In the genomic region with DNA sequence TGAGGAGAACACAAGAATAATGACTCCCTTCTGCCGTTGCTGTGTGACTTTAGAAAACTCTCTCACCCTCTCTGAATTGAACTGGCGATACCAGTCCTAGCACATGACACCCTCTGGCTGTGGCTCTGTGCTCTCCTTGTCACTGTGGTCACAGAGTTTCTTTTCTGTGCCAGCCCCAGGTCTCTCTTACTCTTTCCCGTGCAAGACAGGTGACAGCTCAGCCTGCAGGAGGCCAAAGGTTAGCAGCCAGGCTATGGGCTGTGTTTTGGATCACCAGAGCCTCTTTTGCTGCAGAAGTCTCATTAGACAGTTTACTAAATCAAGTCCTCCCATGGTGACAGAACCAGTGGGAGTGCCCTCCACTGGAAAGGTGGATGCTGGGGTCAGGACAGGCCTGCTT, we compare ENCODE assay signal across 10 mouse cellular contexts.
DNase-seq lines count a peak whose midpoint lies in the region; ATAC-seq and TF ChIP-seq lines count a peak whose summit lies in the region.
"Had no signal": no experiment of that assay in that cellular context is flagged by ENCODE, and none has a peak within 500 bp of the region (broad histone marks: within the 10 kb centered on the region; RNA-seq: fewer than 3 reads in every experiment).

No protein-coding gene starts in this region.

- no peak for DNase-seq in hindbrain, embryonic 10.5 days (ENCODE audit: low spot score)
- DNase-seq in MEL (ENCODE audit: low read depth, low spot score), result no peak
- DNase-seq in forebrain, embryonic 14.5 days (ENCODE audit: low spot score), result no peak
- no peak for DNase-seq in liver, embryonic 14.5 days (ENCODE audit: low read depth in 3 of 3, low spot score in 3 of 3)
- no peak for DNase-seq in right cerebral cortex, postnatal 14 days
- DNase-seq in B cell, adult 2 months, result no peak
- DNase-seq in adrenal gland, adult 2 months, result no peak
- DNase-seq: thymus, postnatal 14 days had no signal

- H3K9ac ChIP-seq in hindbrain, embryonic 16.5 days (ENCODE audit: low read depth, low read length), result no peak overlapping the region
- no peak overlapping the region for H3K9ac ChIP-seq in MEL (ENCODE audit: control insufficient read depth, low read depth, low read length, poor library complexity, severe bottlenecking)
- no peak overlapping the region; the same call in 1 of the 2 replicates for H3K9ac ChIP-seq in forebrain, embryonic 14.5 days (ENCODE audit: low read length)
- peak overlapping the region; percentile 80 for H3K9ac ChIP-seq in liver, embryonic 14.5 days (replicated peaks)

- no peak for TF ChIP-seq EP300 in MEL (IDR thresholded peaks at IDR 0.05; ENCODE audit: low read depth in 1 of 2, low read length in 2 of 2)
- no peak for TF ChIP-seq EP300 in liver, embryonic 14.5 days (IDR thresholded peaks at IDR 0.05; ENCODE audit: low read depth)

- H3K79me2 ChIP-seq in MEL (ENCODE audit: control insufficient read depth, insufficient read depth, low read length, poor library complexity), result peaks cover 31% of the 10 kb centered on the region

- 68% methylated on average over 3 of the region's 3 CpGs for WGBS in hindbrain, embryonic 10.5 days
- WGBS in hindbrain, embryonic 16.5 days, result 74% methylated on average over 3 of the region's 3 CpGs
- 81% methylated on average over 3 of the region's 3 CpGs for WGBS in forebrain, embryonic 14.5 days
- WGBS in liver, embryonic 14.5 days (ENCODE audit: insufficient replicate concordance), result 54% methylated on average over 3 of the region's 3 CpGs

- H3K36me3 ChIP-seq in hindbrain, embryonic 10.5 days, result no peaks in the 10 kb centered on the region
- no peaks in the 10 kb centered on the region for H3K36me3 ChIP-seq in hindbrain, embryonic 16.5 days (ENCODE audit: control insufficient read depth, insufficient read depth, low read length)
- H3K36me3 ChIP-seq in MEL (ENCODE audit: control insufficient read depth in 1 of 2, insufficient read depth in 2 of 2, low read length in 2 of 2), result peaks cover 0 to 57% of the 10 kb centered on the region in 2 experiments; a peak in 2 of 4 replicates
- H3K36me3 ChIP-seq in forebrain, embryonic 14.5 days (ENCODE audit: control insufficient read depth, insufficient read depth, low read length), result no peaks in the 10 kb centered on the region
- H3K36me3 ChIP-seq in liver, embryonic 14.5 days (replicated peaks; ENCODE audit: control insufficient read depth, insufficient read depth, low read depth), result no peaks in the 10 kb centered on the region

- peak overlapping the region; percentile 87 for H3K27ac ChIP-seq in hindbrain, embryonic 10.5 days
- no peak overlapping the region for H3K27ac ChIP-seq in hindbrain, embryonic 16.5 days (ENCODE audit: low read depth, low read length)
- peak overlapping the region; percentile 90 for H3K27ac ChIP-seq in MEL (ENCODE audit: control insufficient read depth, low read depth, low read length)
- peak overlapping the region; percentile 65; the same call in 1 of the 2 replicates for H3K27ac ChIP-seq in forebrain, embryonic 14.5 days (ENCODE audit: low read depth, low read length)
- H3K27ac ChIP-seq in liver, embryonic 14.5 days, result peak overlapping the region; percentile 97
- H3K27ac ChIP-seq: left cerebral cortex, adult 2 months had no signal

- ATAC-seq in hindbrain, embryonic 16.5 days, result no peak
- ATAC-seq in forebrain, embryonic 14.5 days, result no peak
- no peak for ATAC-seq in liver, embryonic 14.5 days (ENCODE audit: insufficient read depth)

- H3K4me3 ChIP-seq in hindbrain, embryonic 10.5 days, result no peak overlapping the region
- H3K4me3 ChIP-seq in hindbrain, embryonic 16.5 days (ENCODE audit: low read length), result no peak overlapping the region
- H3K4me3 ChIP-seq in MEL (ENCODE audit: control insufficient read depth in 1 of 2, insufficient read depth in 1 of 2, low read depth in 2 of 2, low read length in 2 of 2), result no peak overlapping the region
- no peak overlapping the region for H3K4me3 ChIP-seq in forebrain, embryonic 14.5 days (ENCODE audit: low read depth, low read length)
- no peak overlapping the region for H3K4me3 ChIP-seq in liver, embryonic 14.5 days (ENCODE audit: insufficient read depth in 1 of 2, low read depth in 2 of 2, low read length in 2 of 2)
- H3K4me3 ChIP-seq: left cerebral cortex, adult 2 months had no signal

- no peak for TF ChIP-seq RAD21 in MEL (IDR thresholded peaks at IDR 0.05; ENCODE audit: low read depth, low read length)

- H3K27me3 ChIP-seq in hindbrain, embryonic 10.5 days (ENCODE audit: insufficient read depth, poor library complexity, severe bottlenecking), result peaks cover 20% of the 10 kb centered on the region
- H3K27me3 ChIP-seq in hindbrain, embryonic 16.5 days (replicated peaks; ENCODE audit: control insufficient read depth, insufficient read depth, low read length), result 0 out of 2 replicates have a peak, but pooled peaks cover 4% of the 10 kb centered on the region
- no peaks in the 10 kb centered on the region for H3K27me3 ChIP-seq in MEL (ENCODE audit: control insufficient read depth in 1 of 2, insufficient read depth in 2 of 2, low read length in 2 of 2)
- H3K27me3 ChIP-seq in forebrain, embryonic 14.5 days (replicated peaks; ENCODE audit: control insufficient read depth, insufficient read depth, low read length), result no peaks in the 10 kb centered on the region
- no peaks in the 10 kb centered on the region for H3K27me3 ChIP-seq in liver, embryonic 14.5 days (ENCODE audit: control insufficient read depth, insufficient read depth, low read length)

- peaks cover 99% of the 10 kb centered on the region for H3K4me1 ChIP-seq in hindbrain, embryonic 10.5 days (replicated peaks)
- peaks cover 32% of the 10 kb centered on the region for H3K4me1 ChIP-seq in hindbrain, embryonic 16.5 days (ENCODE audit: control insufficient read depth, insufficient read depth, low read depth, low read length)
- peaks cover 34 to 84% of the 10 kb centered on the region in 2 experiments for H3K4me1 ChIP-seq in MEL (ENCODE audit: control insufficient read depth in 1 of 2, insufficient read depth in 2 of 2, low read length in 2 of 2)
- H3K4me1 ChIP-seq in forebrain, embryonic 14.5 days (ENCODE audit: control insufficient read depth, insufficient read depth, low read length), result peaks cover 48% of the 10 kb centered on the region
- H3K4me1 ChIP-seq in liver, embryonic 14.5 days (replicated peaks; ENCODE audit: control insufficient read depth in 2 of 2, insufficient read depth in 2 of 2, low read length in 1 of 2), result peaks cover 92 to 93% of the 10 kb centered on the region in 2 experiments

- no peak for TF ChIP-seq CTCF in MEL (IDR thresholded peaks at IDR 0.05 in 2 of 3, conservative IDR thresholded peaks at IDR 0.05 in 1 of 3; ENCODE audit: control insufficient read depth in 1 of 3, insufficient read depth in 1 of 3, low read depth in 2 of 3, low read length in 3 of 3, poor library complexity in 1 of 3, severe bottlenecking in 1 of 3)
- 0 out of 2 replicates have a peak, but pooled peaks have one; percentile 13 for TF ChIP-seq CTCF in liver, embryonic 14.5 days (IDR thresholded peaks at IDR 0.05; ENCODE audit: low read depth)

- no peaks in the 10 kb centered on the region for H3K9me3 ChIP-seq in hindbrain, embryonic 10.5 days
- H3K9me3 ChIP-seq in hindbrain, embryonic 16.5 days (ENCODE audit: control insufficient read depth, low read length), result no peaks in the 10 kb centered on the region
- no peaks in the 10 kb centered on the region for H3K9me3 ChIP-seq in MEL (replicated peaks; ENCODE audit: insufficient read depth, low read length)
- no peaks in the 10 kb centered on the region for H3K9me3 ChIP-seq in forebrain, embryonic 14.5 days (replicated peaks; ENCODE audit: control insufficient read depth, low read length)
- no peaks in the 10 kb centered on the region for H3K9me3 ChIP-seq in liver, embryonic 14.5 days (ENCODE audit: control insufficient read depth, low read length)

- TF ChIP-seq POLR2A in MEL (IDR thresholded peaks at IDR 0.05; ENCODE audit: control insufficient read depth in 1 of 2, insufficient read depth in 1 of 2, low read depth in 1 of 2, low read length in 2 of 2, poor library complexity in 1 of 2), result no peak

- no peak overlapping the region for H3K4me2 ChIP-seq in hindbrain, embryonic 16.5 days (ENCODE audit: low read length)
- H3K4me2 ChIP-seq in forebrain, embryonic 14.5 days (ENCODE audit: low read length), result no peak overlapping the region
- no peak overlapping the region for H3K4me2 ChIP-seq in liver, embryonic 14.5 days (ENCODE audit: low read depth)

TF ChIP-seq in MEL, 35 proteins besides CTCF, POLR2A, EP300 and RAD21:
- TF ChIP-seq TAL1 (IDR thresholded peaks at IDR 0.05; ENCODE audit: low read length) (no peak), BHLHE40 (IDR thresholded peaks at IDR 0.05; ENCODE audit: borderline replicate concordance, low read depth, low read length) (no peak), RCOR1 (IDR thresholded peaks at IDR 0.05; ENCODE audit: low read depth, low read length) (no peak), ZKSCAN1 (IDR thresholded peaks at IDR 0.05; ENCODE audit: low read depth, low read length) (no peak), KAT2A (conservative IDR thresholded peaks at IDR 0.05; ENCODE audit: low read depth, low read length) (no peak), MXI1 (IDR thresholded peaks at IDR 0.05; ENCODE audit: low read depth, low read length) (no peak), TBP (IDR thresholded peaks at IDR 0.05; ENCODE audit: low read depth, low read length) (no peak), CHD2 (IDR thresholded peaks at IDR 0.05; ENCODE audit: low read length) (no peak), JUND (IDR thresholded peaks at IDR 0.05; ENCODE audit: low read depth, low read length) (no peak), SMC3 (IDR thresholded peaks at IDR 0.05; ENCODE audit: low read depth, low read length) (no peak), MAX (IDR thresholded peaks at IDR 0.05; ENCODE audit: low read length) (no peak), MAFK (IDR thresholded peaks at IDR 0.05; ENCODE audit: borderline replicate concordance, low read depth, low read length) (no peak), USF2 (IDR thresholded peaks at IDR 0.05; ENCODE audit: borderline replicate concordance in 1 of 2, insufficient read depth in 1 of 2, low read depth in 1 of 2, low read length in 2 of 2) (no peak), ZNF384 (IDR thresholded peaks at IDR 0.05; ENCODE audit: low read depth, low read length) (no peak), SIN3A (IDR thresholded peaks at IDR 0.05; ENCODE audit: low read length) (no peak)
